Mouse (Mus musculus) regulatory T cell (primary cell): ENCODE results near the gene Cnnm2.

ENCODE experiments used
- in situ Hi-C: fragments of 300-600 bp; cut with MboI, MseI; formaldehyde crosslinking; loops from one replicate; pipeline ENCODE4 v1.15.1; 2025; ENCODE audit warnings: high pct_unique_total_duplicates

The Cnnm2 gene

DNA sequence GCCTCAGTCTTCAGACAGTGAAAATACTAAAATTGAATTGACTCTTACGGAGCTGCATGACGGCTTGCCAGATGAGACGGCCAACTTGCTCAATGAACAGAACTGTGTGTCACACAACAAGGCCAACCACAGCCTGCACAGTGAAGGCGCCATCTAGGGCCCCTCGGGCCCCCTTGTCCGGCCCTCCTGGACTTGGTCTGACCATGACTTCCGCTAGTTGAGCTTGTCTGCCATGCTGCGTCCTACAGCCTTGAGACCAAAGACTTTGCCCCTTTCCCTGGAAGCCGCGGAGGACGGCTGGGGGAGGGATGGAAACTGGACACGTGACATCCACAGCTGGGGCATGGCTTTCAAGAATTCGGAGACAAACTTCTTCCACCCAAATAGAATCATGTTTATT, 116.5 kb downstream of the Cnnm2 start:
- in situ Hi-C loops = loop anchor here (5.0 kb wide), 1 partner anchor 79 kb away; no protein-coding TSS in a partner anchor

DNA sequence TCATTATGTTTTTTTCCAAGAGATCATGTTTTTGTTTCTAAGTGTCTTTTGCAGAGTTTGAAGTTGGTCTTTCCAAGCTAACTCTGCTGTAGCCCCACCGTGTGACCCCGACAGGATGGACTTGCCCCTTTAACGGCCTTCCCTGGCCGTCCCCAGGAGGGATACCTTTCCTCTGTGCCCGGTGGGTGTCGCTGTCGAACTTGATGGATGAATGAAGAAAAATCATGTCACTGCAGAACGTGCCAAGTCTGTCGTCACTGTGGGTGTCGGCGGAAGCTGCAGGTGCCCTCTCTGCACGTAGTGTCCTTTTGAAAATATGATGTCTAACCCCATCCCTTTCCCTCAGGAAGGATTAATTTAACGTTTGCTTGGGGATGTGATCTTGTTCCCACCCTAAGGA, 117.0 kb downstream of the Cnnm2 start:
- in situ Hi-C loops = loop anchor here (5.0 kb wide), 1 partner anchor 79 kb away; no protein-coding TSS in a partner anchor

DNA sequence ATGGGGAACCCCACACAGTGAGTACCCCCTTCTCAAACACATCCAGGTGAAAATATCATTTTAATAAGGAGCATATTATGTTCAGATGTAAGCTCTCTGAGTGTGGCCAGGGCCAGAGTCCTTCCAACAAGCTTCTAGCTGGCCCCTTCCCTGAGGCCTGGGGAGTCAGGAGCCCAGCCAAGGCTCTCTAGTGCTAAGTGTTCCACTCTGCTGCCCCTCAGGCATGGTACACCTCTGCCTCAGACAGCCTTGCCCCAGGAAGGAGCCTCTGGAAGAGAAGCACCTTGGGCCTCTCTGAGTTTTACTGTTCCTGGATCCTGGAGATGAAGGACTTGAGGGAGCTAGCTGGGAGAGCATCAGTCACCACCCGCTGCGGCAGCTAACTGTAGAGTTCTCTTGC, 118.5 kb downstream of the Cnnm2 start:
- in situ Hi-C loops = loop anchor here (5.0 kb wide), 2 partner anchors 77 to 117 kb away; no protein-coding TSS in a partner anchor

DNA sequence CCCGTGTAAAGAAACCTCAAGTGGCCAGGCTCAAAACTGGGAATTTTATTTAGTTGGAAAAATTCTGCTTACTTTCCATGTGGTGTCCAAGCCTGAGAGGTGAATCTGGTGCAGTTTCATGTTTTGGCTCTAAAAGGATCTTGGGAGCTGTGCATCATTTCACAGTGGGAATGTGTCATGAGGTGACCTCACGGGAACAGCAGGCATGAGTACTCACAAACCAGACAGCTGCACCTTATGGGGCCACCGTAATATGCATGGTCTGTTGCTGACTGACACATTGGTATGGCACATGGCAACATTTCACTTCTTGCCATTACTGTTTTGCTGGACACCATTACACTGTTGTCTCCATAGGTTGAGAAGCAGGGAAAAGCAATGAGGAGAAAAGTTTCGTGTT, 124.0 kb downstream of the Cnnm2 start:
- in situ Hi-C loops = no loop called here

DNA sequence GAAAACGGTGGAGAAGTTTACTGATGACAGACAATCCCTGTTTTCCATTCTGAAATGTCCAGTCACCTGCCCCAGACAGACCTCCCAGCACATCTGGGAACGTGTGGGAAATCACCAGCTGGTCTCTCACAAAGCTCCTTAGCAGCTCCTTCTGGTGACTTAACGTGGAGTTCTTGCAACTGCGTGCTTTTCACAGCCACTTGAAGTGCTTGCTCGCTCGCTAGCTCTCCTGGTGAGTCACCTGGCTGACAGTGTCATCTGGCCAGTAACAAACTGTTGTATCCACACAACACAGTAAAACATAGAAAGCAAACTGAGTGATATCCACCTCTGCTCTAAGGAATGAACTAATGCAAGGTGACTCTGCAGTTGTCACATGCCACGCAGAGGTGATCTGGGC, 125.4 kb downstream of the Cnnm2 start:
- in situ Hi-C loops = no loop called here

DNA sequence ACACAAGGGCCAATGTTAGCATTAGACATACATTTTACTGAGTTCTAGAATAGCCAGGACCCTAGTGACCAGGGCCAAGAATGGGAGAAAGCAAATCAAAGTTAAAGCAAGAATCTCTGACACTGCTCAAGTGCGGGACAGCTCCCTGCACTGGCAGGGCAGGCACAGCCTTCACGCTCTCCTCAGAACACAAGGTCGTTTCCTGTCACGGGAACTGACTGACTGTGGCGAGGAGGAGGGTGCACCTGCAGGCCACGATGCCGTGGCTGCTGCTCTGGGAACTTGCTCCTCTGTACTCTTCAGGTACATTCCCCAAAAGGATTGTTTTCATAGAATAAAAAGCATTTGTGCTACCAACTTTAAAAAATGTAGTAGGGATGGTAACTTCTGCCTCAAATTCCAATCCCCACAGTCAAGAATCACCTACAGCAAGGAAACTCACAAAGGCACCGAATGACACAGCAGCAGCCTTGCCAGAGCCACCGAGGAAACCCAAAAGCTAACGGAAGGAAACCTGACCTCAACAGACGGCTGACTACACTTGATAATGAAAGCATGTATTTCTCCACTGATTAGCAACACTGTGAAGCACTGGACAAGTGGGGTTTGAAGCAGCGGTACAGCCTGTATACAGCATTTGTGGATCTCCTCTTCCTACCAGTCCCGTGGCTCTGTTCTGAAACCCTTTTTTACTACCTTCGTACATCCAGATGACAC, 126.6 kb downstream of the Cnnm2 start:
- in situ Hi-C loops = no loop called here

DNA sequence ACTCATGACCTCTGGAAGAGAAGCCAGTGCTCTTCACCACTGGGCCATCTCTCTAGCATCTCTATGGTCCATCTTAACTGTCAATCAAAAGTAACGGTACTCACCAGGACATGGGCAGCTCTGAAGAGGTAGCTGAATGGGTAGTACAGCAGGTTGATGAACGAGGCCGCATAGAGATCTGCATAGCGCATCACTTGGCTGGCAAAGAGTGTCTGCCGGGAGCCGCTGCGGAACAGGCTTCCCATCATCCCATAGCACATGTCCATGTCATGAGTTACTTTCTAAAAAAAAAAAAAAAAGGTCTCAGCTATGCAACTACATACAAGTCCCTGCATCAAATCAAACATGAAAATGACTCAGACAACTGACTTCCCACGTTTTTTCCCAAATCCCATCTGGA, 128.3 kb downstream of the Cnnm2 start:
- in situ Hi-C loops = no loop called here

DNA sequence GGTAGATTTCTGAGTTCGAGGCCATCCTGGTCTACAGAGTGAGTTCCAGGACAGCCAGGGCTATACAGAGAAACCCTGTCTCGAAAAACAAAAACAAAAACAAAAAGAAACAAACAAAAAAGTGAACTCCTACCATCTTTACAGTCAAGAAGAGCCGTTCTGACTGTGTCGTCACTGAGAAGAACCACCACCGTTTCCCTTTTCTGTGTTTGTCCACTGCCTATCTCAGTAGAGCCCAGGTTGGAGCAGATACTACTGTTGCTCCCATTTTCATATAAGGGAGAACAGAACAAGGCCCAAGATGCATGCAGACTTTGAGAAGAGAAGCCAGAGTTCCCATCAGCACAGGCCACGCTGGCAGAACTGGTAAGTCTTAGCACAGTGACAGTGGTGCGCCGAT, 129.3 kb downstream of the Cnnm2 start:
- in situ Hi-C loops = no loop called here

DNA sequence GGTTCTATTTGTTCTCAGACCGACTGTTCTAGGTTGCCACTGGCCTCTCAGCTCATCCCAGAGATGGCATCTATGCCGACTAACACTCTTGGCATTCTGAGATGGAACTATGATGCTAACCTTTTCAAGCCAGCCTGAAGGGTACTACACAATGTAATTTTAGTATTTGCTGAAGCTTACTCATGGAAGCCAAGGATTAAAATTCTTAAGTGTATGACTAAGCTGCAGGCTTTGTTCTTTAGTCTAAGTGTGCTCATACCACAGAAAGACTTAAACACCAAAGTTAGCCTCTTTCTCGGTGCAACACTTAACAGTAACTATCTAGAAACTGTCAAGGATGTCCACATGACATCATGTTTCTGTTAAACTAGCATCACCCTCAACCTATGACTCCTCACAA, 131.5 kb downstream of the Cnnm2 start:
- in situ Hi-C loops = no loop called here

DNA sequence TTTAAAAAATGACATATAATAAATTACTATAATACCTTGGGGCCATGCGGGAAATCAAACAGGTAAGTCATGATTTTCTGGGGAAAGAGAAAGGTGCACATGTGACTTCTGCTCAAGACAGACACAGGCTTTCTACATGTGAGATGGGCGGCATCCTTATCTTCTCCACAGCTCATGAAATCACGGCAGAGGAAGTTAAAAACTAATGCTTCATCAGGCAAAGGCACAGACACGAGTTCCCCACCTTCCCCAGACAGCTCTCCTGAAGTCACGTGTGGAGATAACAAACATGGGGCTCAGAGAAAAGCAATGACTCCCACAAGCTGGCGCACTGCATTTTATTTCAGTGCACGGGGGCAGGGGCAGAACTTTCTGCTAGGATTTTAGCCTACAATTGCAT, 132.1 kb downstream of the Cnnm2 start:
- in situ Hi-C loops = no loop called here

DNA sequence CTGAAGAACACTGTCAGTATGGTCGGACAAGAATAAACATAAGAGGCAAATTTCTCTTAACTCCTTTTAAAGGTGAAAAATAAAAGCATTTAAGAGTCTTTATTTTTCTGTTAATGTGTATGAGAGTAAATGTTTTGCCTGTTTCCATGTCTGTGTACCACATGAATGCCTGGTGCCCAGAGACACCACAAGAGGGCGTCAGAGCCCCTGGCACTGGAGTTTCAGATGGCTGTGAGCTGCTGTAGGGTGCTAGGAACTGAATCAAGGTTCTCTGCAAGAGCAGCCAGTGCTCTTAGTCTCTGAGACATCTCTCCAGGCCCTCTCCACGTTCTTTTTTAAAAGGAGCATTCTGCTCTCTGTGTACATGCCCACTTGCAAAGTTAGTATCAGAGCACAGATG, 135.7 kb downstream of the Cnnm2 start:
- in situ Hi-C loops = no loop called here

DNA sequence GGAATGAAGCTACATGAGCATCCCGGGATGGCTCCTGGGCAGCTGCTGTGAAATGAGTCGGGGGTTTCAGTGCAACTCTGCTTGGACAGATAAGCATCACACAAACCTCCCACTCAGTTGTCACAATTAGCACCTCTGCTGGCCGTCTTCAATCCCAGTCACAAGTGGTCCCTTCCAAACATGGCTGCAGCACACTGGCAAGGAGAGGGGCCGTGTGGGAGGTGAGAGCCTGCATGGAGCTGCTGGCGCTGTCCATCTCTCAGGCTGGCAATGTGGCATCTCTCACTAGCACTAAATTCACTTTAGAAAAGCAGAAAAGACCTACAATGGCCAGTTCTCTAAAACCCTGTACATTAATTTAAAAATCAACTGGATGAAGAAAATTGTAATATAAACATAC, 136.8 kb downstream of the Cnnm2 start:
- in situ Hi-C loops = no loop called here

DNA sequence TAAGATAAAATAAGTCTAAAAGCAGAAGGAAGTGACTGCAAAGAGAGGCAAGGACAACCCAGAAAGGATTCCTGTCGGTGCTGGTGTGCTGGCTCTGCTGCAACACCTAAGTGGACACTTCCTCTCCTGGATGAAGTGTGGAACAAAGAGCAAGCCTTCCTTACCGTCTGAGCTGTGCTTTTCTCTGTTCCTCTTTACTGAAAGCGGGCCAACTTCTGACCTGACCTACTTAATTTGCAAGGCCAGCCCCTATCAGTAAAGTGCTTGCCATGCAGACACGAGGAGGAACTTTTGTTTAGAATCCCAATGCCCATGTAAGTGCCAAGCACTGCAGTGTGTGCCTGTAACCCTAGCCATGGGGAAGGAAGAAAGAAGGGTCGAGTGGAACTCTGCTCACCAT, 137.9 kb downstream of the Cnnm2 start:
- in situ Hi-C loops = no loop called here

DNA sequence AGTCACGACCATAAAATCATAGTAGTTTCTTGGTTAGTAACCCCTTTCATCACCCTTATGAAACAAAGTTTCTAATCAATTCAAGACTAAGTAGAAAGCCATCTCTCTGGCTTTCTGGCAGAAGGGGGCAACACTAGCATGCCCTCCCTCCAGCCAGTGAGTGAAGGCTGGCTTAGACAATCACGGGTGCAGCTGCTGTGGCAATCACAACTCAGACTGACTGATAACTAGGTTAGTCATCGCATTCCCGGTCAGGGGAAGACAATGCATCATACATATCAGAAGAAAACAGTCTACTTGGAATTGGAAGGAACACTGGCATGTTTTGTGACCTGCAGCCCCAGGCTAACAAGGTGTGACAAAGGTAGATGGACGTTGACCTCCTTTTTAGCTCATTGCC, 138.5 kb downstream of the Cnnm2 start:
- in situ Hi-C loops = no loop called here

DNA sequence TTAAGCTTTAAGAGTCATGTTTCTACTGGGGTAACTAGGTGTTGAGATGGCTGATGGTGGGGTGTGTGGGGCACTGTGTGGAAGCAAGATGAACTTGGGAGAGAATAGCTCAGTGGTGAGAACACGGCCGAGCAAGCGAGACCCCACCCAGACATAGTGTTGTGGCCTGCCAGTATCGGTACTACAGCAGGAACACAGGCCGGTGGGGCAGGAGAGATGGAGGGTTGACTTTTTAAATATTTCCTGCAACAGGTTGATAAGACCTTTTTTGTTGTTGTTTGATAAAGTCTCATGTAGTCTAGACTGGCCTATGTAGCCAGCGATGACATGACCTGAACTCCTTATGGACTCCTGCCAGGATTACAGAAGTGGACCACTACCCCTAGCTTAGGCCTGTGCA, 139.4 kb downstream of the Cnnm2 start:
- in situ Hi-C loops = no loop called here

DNA sequence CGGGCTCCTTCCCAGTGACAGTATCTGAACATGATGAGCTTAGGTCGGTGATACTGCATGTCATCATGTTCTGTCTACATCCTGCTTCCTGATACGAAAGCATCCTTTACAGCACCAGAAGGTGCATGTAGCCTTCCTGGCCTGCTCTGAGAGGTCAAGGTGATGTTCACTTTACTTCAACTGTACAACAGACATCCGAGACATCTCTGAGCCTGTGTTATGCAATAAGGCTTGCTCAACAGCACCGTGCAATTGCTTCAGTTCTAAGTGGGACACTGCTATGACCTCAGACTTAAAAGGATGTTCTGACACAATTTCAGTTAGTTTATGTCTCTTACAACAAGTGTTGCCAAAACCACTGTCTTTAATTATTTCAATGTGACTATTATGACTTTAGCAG, 139.9 kb downstream of the Cnnm2 start:
- in situ Hi-C loops = no loop called here

DNA sequence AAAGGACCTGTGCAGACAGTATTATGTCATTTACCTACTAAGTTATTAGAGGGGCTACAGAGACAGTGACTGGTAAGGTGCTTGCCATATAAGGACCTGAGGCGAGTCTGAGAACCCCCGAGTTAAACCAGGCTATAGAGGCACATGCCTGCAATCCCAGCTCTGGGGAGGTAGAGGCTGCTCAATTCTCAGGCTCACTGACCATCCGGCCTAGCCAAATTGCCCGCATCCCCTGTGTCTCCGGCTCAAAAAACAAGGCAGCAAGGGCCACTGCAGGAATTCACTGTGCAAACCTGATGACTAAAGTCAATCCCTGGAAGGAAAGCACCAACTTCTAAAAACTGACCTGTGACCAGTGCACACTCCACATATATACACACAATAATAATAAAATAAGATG, 142.0 kb downstream of the Cnnm2 start:
- in situ Hi-C loops = no loop called here

DNA sequence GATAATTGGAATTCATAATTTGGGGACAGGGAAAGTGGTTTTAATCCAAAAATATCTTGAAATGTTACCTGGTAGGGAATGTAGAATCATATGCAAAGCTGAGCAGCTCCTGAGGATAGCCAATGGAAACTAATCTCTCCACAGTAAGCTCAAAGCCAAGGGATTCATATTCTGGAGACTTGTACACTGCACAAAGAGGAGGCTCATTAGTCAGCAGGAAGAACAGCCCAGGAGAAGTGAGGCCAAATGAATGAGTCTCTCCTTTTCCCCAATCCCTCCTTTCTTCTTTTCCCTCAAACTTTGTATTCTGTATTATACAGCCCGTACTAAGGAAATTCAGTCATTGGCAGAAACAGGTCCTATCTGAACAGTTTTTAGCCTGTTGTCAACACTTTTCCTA, 143.5 kb downstream of the Cnnm2 start:
- in situ Hi-C loops = no loop called here

DNA sequence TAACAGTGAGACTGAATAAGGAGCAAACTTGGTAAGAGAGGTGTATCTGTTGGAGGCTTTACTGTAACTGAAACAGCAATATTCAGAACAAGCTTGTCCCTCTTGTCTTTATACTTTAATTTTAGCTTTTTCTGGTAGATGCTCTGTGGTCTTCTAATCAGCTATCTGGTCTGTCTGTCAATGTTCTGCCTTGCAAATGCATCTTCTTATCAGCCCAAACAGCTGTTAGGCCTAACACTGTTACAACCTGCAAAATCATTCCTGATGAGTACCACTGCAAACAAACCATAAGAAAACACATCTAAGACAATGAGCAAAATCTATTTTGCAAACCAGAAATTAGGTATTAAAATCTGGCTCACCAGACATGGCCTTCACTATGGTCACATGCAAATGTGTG, 144.0 kb downstream of the Cnnm2 start:
- in situ Hi-C loops = no loop called here

DNA sequence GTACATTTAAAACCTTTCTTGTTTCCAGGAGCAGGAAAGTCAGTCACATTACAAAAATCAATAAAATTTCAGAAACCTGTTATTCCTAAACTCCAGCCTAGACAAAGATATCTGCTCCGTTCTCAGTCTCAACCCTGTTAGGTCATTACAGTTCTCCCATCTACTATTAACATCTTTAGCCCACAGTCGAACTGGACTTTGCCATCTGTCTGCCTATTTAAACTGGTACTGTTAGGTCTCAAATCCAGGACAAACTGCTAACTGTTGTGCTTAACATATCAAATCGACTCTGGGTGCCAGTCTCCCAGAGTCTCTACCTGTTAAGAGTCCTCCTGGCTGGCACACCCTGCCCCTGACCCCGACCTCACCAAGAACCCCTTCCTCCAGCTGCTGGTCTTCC, 144.6 kb downstream of the Cnnm2 start:
- in situ Hi-C loops = no loop called here

DNA sequence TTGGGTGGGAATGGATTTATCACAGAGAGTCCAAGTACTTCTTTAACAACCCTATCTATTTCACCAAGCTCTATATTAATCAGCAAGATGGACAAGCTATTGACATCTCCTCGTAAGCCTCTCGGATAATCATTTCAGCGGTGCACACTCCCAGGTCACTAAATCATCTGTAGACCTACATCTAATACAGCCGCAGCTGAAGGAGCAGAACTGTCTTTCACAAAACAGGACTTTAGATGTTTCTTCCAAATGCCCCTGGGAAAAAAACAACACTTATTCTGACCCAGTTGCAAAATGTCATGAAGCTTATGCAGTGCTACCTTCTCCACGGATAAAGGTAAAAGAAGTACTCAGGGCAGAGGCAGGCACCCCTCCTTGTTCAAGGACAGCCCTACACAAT, 146.8 kb downstream of the Cnnm2 start:
- in situ Hi-C loops = no loop called here

DNA sequence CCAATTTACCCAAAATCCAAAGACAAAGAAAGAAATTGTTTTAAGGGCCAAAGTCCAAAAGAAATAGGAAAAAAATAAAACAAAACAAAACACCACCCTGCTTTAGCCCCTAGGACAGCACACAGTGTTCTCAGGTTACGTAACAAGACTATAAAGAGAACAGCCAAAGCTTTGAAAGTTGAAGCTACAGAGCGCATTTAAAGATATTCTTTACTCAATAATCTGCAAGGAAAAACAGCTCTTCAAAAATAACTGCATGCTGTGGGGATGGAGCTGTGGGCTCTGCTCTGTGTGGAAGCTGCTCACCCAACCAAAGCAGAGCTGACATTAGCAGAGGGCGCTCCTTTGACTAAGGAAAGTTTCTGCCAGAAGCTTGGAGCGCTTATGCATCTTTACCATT, 147.6 kb downstream of the Cnnm2 start:
- in situ Hi-C loops = no loop called here

DNA sequence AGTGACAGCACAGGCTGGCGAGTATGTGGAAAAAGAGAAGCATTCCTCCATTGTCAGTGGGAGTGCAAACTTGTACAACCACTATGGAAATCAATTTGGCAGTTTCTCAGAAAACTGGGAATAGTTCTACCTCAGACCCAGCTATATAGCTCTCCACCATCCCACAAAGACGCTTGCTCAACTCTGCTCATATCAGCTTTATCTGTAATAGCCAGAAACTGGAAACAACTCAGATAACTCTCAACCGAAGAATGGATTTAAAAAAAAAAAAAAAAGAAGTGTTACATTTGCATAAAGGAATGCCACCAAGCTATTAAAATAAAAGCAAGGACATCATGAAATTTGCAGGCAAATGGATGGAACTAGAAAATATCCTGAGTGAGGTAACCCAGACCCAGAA, 150.1 kb downstream of the Cnnm2 start:
- in situ Hi-C loops = no loop called here

DNA sequence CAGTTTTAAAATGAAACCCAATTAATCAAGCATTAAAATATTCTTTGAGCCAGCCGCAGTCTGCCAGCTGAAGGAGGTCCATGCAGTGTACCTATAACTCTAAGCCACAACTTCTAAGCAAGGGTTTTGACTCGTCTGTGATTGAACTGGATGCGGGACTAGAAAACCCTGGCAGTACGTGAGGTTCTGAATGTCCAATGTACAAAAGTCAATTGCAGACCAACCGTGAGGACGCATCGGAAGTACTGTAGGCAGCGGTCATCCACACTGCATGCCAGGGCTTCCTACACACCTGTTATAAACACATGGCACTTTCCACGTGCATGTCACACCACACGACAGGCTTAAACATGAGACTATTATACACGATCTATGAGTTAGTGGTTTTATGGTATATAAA, 152.2 kb downstream of the Cnnm2 start:
- in situ Hi-C loops = no loop called here
